Mouse (Mus musculus) layer of hippocampus, postnatal 10 days (tissue): Measurements from ENCODE around the gene 5330417C22Rik. TPM values are rescaled to one million over a fixed set of nuclear protein-coding genes. Genes with fewer than 3 reads are reported as not detected.
"Not testable (repeated sequence)": the region's sequence is repeated elsewhere in the genome, so short reads cannot be mapped to it uniquely, and the experiment has no call there.

Experiments
- DNase-seq, 2 experiments: peaks; one replicate each; pipeline ENCODE4 v3.0.0; 2021; ENCODE audit warnings: low spot score in 2 of 2
- long read RNA-seq: library from polyadenylated mRNA; stranded (forward); transcript quantifications from one replicate; pipeline ENCODE4 v2.0.0, GENCODE M21; 2023
- total RNA-seq, 2 experiments: library from RNA; stranded (reverse); gene quantifications; 2 replicates each; pipeline ENCODE4 v1.2.3; 2021

5330417C22Rik gene
- total RNA-seq, result 10 to 100 TPM; 16.8 to 22.0 TPM
- long read RNA-seq, full-length matches to known transcripts, result 4 of 20 reads
- long read RNA-seq, partial matches to known transcripts, result 6 of 20 reads
- long read RNA-seq, other reads (novel, unspliced or antisense), result 10 of 20 reads

DNA sequence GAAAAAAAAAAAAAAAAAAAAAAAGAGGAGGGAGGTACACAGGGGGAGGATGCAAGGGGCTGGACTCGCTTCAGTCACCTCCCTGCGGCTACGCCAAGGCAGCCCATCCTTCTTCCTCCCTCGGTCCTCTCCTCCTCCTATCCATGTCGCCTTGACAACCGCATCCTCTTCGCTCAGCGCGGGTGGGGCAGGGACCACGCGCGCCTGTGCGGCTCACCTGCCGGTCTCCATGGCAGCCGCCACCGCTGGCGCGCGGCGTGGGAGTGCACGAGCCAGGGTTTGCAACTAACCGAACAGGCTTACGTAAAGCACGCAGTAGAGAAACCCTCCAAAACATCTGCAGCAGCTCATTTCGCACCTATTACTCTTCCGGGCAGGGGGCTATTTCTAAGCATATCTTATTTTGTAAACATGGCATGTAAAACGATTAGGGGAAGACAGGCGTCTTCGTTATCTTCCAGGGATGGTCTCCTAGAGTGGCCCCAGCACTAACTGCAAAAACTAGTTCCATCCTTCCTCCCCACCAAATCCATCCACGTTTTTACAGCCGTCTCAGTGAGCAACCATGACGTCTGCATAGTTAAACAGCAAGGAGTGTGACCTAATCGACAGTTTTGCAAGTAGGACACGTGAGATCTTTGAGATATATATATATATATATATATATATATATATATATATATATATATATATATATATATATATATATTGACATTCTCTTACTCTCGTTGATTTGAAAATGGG, at the start of gene 5330417C22Rik:
TSS of gene 5330417C22Rik (minus strand) at position 20 of the 744 bp plus-strand sequence.
- peak; percentile 66 to 76 for DNase-seq

DNA sequence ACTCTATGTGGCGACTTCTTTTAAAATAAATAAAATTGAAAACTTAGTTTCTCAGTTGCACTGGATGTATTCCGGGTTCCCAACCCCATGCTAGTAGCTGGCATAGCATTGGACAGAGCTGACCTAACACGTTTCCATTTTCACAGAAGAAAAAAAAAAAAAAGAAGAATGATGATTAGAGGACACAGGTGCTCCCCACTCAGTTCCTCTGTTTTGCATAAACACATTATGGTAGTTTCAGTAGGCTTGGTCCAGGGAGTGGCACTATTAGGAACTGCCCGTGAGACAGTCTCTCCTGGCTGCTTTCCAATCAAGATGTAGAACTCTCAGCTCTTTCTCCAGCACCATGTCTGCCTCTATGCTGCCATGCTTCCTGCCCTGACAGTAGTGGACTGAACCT, 48.2 kb upstream of the 5330417C22Rik start:
- DNase-seq, result no peak

DNA sequence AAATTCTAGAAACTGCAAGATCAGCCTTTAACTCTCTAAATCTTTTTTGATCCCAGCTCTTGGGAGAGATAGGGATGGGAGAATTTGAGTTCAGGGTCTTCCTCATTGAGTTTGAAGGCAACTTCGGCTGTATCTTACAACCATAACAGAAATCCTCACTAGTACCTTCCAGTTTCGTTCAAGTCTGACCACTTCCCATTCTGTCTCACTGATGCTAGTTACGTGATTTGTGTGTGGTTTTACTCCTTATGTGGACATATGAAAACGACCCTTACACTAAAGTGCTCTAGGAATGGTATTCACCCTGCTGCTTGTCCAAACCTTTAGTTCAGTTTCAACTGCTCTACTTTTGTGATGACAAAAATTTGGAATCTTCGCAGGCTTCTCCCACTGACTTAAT, 37.7 kb upstream of the 5330417C22Rik start:
- DNase-seq, result no peak

DNA sequence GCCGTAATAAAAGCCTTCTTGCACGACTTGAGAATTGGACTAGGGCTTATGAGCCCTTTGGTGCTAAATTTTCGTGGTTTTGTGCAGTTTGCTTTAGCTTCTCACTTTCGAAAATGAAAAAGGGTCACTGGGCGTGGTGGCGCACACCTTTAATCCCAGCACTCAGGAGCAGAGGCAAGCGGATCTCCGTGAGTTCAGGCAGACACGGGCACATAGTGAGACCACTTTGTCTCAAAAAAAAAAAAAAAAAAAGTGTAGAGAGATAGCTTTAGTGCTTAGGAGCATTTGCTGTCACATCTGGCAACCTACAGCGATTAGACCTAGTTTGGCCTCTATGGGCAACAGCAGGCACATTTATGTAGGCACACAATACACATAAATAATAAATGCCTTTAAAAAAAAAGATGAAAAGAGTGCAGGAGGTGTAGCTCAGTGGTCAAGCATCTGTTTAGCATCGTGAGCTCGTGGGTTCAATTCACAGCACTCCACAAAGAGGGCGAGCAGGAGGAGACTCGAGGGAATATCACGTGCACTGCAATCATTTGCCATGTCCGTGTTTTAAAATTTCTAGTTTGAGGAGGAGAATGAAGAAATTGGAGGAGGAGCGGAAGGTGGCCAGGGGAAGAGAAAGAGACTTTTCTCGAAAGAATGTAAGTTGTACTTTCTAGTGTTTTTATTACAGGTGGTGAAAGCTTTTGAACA, 36.1 kb upstream of the 5330417C22Rik start:
- no peak for DNase-seq

DNA sequence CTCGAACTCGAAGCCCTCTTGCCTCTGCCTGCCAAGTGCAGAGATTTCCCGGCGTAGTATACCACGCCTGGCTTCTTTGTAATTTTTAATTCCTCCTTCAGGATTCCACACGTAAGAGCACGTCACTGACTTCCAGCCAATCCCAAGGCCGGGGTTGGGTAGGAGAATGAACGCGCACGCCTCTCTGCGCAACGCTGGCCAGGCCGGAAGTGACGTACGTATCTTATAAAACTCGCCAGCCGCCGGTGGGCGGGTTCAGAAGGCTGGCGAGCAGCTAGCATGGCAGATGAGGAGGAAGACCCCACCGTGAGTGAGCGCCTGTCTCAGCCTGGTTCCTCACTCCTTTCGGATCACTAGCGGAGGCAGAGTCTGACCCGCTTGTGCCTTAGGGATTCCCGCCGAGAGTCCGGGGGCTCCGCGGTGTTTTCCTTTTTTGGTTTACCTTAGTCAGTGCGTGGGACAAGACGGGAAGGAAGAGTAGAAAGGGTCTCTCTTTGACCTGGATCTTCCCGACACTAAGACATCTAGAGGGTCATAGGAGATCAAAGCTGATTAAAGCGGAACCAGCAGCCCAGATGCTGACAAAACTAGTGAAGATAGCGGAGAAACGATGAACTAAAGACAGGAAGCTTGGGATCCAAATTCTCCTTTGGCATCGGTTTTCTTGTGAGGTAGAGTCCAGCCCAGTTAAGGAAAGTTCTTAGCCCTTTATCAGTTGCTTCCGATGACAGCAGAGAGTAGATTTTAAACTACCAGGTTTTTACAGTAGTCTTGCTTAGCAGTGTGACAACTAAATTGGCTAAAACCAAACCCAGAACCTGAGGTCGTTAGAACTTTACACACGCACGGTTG, 35.3 kb upstream of the 5330417C22Rik start, which contains the start of gene Taf13:
TSS of gene Taf13 (plus strand) at position 256 of the 852 bp plus-strand sequence.
- DNase-seq, result peak; percentile 98

DNA sequence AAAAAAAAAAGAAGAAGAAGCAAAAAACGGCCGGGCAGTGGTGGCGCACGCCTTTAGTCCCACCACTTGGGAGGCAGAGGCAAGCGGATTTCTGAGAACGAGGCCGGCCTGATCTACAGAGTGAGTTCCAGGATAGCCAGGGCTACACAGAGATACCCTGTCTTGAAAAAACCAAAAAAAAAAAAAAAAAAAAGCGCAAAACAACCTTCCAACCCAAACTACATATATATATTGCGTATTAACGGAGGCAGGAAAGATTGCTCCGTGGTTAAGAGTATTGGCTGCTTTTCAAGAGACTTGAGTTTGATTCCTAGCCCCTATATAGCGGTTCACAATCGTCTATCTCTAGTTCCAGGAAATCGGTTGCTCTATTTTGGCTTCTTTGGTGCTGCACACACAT, 34.5 kb upstream of the 5330417C22Rik start:
- DNase-seq, result no peak

DNA sequence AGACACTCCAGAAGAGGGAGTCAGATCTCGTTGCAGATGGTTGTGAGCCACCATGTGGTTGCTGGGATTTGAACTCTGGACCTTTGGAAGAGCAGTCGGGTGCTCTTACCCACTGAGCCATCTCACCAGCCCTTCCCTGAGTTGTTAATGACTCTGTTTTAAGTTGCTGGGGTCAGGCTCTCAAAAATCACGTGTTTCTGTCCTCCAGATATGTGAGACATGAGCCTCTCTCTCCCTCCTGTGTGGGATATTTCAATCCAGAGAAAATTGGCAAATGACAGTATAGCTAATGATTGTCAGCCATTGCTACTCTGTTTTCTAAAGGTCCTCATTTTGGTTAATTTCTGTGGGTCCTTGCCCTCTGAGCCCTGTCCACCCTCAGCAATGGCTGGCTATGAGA, 33.3 kb upstream of the 5330417C22Rik start:
- DNase-seq, result not testable (repeated sequence)

DNA sequence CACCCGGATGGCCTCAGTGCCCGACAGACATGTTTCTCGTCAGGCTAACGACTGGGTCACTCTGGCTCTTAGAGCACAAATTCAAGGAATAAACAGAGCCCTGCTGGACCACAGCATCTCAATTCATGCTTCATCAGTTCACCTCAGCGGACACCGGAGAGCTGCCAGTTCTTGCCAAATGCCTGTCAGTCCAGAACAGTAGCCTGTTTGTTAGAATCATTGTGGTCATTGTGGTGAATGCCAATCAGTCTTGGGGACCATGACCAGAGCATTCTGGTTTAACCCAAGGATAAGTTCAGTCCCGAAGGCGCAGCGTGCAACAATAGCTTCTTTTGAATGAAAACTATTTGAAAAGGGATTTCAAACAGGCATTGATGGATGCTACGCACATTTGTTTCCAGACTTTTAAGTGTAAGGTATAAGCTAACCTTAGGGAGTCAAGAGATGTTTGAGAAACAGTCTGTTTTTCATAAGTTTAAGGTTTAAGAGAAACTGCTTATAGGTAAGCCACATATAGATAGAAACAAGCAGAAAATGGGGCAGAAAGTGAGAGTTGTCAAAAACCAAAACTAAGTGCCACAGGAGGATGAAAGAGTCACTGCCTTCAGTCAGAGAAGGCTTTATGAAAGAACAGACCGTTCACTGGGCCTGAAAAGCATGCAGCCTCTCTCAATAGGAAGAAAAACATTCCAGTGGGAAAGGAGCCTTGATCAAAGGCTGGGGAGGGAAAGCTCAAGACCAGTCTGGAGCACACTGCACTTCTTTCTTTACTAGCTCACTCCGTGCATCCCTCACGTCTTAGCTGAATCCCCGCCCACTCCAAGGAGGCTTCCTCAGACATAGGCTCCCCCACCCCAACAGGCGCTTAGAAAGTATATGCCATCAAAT, 31.9 kb upstream of the 5330417C22Rik start:
- peak; percentile 24 to 37 for DNase-seq

DNA sequence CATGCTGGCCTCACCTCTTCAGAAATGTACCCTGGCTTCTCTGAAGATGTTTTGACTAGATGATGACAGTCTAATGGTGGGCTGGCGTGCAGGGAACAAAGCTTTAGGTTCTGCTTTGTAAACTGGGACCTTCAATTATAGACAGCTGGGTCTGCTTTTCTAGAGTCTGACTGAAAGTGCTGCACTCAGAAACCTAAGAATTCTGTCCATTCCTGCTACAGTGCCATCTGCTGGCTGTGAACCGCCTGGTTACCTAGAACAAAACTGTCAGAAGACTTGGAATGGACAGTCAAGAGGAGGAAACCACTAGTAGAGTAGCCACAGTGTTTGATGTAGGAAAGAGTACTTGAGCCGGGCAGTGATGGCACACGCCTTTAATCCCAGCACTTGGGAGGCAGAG, 27.0 kb upstream of the 5330417C22Rik start:
- DNase-seq, result peak; percentile 79 to 82

DNA sequence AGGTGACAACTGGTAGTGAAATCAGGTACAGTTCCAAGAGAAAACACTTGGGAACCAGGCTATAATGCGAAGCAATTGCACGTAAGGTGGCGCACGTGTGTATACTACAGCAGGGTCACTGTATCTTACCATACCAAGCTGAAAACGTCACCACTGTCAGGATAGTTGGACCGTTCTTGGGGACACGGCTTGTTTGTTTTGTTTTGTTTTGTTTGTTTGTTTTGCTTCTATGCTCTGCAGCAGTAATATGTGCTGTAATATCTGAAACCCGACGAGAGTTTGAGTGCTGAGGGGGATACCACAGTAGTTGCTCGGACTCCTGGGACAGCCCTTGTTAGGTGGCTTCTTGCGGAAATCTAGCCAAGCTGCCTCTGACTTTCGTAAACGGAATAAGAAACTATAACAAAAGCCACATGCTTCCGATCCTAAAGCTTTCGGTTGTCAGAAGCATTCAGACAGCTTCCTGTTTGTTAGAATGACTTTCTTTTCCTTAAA, 26.5 kb upstream of the 5330417C22Rik start:
- peak in 1 of 2 experiments; percentile 19 for DNase-seq

DNA sequence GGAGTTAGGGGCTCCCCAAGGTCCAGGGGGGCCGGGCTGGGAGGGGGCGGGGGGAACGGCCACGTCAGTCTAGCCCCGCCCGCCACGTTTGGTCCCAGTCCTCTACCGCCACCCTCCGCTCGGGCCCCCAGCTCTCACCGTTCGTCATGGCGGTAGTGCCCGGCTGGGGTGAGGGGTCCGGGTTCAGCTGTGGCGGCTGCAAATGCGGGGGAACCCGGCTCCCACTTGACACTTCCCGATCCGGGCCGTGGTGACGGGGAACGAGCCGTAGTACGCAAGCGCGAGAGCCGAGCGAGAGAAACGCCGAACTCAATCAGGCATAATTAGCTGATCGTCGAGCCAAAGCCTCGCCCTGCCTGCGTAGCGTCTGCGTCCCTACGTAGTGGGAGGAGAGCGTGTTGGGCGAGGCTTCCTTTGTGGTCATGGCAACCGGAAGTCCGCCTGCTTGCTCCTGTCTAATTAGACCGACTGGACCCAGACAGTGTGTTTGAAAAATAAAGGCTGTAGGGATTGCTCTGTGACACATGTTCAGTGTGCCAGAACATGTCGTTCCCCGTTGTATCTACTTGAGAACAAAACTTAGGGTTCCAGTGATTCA, 25.9 kb upstream of the 5330417C22Rik start, which contains the start of gene Tmem167b:
TSS of gene Tmem167b (minus strand) at position 334 of the 598 bp plus-strand sequence.
- DNase-seq, result peak; percentile 95 to 97

DNA sequence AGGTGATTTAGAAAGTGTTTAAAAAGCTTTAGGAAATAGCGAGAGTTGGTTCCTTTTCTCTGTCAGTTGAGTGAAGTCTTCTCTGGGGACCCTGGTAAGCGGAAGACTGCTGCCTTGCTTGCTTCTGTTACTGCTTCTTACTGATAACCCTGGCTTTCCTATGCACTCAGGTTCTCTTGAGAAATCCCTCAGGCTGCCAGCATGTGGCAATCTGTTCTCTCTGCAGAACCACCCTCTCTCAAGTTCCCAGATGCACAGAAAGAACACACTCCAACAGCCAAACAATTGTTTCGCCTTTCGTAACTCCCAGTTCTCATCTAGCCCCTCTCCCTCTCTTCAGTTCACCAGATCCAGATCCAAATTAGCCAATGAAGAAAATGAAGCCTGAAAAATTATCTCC, 21.6 kb upstream of the 5330417C22Rik start:
- no peak for DNase-seq

DNA sequence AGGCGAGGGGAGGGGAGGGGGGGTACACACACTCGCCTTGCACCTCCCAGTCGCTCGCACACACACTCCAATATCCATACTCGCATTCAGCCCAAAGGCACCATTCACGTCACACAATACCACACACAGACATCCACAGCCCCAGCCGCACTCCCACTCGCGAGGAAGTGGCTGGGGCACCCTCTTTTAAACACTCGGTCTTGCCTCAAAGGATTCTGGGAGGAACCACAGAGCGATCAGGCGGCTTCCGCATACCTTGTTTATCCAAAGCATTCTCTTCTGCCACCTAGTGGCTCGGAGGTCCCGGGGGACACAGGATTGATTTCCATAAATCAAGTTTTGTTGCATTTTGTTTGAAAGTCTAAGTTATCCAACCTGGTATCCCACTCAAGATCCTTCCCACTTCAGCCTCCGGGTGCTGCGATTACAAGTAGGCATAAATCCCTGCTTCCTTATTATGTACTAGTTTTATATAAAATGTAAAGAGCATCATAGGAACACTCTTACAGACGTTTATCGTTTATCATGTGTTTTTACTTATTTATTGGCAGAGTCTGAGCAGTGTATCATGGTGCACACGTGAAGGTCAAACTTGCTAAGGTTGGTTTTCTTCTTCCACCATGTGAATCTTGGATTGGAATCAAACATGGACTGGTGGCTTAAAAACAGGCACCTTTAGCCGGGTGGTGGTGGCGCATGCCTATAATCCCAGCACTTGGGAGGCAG, 18.4 kb upstream of the 5330417C22Rik start:
- peak; percentile 92 to 94 for DNase-seq

DNA sequence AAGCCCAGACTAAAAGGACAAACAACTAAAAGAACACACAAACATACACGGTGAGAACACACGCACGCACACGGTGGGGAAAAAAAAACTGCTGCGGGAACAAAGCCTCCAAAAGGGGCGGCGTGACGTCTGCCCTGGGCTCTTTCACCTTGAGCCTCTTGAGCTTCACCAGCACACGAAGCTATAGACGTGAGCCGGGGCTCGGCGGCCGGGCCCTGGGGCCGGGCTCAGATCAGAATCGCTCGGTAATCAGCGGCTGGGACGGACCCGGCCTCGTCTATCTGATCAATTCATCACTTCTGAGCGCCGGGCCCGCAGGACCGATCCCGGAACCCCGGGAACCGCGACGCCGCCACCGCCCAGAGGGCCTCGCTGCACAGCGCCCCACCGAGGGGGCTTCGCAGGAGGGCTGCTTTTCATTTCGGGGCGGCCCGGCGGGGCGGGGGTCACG, 17.8 kb upstream of the 5330417C22Rik start:
- no peak for DNase-seq

DNA sequence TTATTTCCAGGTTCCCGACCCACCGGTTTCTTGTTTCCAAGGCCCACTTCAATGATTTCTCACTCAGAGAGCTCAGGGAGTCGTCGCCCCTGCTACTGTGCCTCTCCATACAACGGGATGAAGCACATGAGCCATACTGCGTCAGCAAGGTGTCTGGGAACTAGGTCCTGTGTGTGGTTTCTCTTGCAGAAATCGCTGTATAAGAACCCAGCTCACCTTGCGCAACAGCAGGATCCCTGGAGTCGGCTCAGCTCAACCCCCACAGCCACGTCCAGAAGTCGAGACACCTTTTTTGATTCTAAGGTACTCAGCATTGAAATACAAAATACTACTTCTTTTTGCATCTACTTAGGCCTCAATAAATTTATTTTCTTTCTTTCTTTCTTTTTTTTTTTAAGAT, 6.0 kb upstream of the 5330417C22Rik start:
- DNase-seq, result no peak

DNA sequence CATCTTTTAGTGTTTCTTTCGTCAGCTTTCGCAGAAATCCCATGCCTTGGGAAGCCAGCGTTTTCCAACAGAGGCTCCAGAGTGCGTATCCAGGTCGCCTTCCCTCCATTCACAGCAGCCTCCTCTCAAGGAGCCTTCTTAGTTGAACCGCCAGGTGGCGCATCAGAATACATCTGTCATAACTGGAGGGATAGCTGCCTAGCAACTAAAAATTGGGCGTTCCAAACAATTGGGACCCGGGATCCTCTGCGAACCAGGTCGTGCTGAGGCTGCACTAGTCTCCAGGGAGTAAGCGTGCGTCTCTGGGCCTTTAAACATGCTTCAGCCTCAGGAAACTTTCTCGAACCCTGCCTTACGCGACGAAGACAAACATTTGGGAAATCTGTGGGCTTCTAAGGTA, 967 bp upstream of the 5330417C22Rik start:
- DNase-seq, result peak; percentile 88 to 90

DNA sequence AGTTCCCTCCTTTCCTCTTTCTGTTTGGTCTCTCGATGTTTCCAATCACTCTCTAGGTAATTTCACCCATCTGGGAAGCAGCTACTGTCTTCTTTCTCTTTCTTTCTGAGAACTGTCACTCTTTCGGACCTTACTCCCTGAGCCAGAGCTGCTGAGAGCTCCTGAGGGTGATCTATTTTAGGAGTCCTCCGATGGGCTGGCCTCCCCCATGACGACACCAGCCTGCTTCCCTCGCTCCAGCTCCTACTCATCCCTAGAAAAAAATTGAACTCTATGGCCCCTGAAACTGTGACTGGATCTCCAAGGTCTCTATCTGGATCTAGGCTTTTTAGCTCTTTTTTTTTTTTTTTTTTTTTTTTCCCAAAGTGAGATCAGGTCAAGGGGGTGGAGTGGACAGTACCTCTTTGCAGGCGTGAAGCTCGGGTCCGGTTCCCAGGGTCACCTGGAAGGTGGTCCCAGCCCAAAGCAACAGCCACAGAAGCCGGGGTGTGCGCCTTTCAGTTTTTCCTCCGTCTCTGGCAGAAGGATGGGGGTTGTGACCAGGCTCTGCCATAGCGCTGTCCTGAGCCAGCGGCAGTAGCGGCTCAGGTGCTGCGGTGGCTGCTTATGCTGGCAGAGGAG, 330 bp downstream of the 5330417C22Rik start:
- DNase-seq, result no peak

DNA sequence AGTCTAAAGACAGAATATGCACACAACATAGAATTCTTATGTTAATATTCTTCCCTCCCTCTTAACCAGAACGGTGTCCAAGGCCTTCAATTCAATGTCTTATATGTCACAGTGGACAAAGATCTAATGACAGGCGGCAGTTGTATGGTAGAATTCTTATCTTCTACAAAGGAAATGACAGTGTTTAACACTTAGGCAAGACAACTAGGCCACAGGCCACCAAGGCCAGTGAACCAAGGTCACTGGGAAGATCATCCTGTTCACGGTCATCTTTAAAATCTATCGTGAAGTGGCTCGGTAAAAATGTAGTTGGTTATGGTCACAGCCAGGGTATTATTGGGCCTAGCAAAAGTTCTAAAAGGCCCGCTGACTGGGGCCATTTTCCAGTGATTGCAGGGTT, 2.4 kb downstream of the 5330417C22Rik start, which contains the start of gene 1700013F07Rik:
TSS of gene 1700013F07Rik (plus strand) at position 200 of the 400 bp plus-strand sequence.
- DNase-seq, result no peak
